Mouse (Mus musculus): ENCODE data around the gene Cdc42ep1. TPM values are rescaled to one million over a fixed set of nuclear protein-coding genes. Genes with fewer than 3 reads are reported as not detected.

Gene Cdc42ep1
- total and polyA plus RNA-seq, 2 experiments from 2014 or later = 14.9 TPM

DNA sequence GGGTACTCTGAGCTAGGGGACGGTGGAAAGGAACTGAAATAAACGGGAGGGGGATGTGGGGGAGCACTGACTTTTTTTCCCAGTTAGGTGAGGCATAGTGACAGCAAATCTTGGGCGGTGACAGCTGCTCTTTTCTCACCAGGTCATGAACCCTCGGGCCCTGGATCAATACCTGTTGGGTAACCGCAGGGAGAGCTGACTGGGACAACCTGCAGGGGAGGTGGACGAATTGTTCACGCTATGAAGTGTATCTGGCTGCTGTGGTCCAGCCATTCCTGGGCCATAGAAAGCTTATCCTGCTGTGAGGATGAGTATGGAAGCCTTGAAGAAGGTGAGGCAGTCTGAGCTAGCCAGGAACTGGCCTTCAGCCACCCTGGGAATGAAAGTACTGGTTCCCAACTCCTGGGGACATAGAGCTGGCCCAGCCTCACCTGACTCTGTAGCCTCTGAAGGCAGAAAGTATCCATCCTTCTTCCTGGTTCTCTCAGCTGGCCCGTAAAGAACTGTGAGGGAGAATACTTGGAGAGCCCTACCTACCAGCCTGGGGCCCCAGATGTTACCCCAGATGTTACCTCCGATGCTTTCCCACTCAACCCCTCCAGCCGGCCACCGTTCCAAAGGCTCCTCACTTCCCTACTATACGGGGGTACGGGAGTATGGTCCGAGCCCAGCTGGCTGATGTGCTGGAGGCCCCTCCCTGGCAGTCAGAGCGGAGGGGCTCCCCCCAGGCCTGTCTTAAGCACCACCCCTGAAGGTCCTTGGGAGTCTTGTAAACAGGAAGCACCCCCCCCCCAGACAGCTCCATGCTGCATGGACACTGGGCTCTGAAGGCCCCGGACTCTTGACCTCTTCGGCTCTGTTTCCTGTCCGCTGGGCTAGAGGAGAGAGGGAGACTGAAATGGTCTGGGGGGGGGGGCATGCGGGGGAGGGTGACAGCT is 10.4 kb upstream of the Cdc42ep1 start:
- Histone ChIP-seq H3K27ac (ENCODE audit: low read depth, low read length) (peak overlapping the region; percentile 59; the same call in 1 of the 2 replicates), H3K9me3 (ENCODE audit: low read length) (no peaks in the 10 kb centered on the region), H3K4me1 (ENCODE audit: insufficient read depth, low read length) (0 out of 2 replicates have a peak, but pooled peaks cover 9% of the 10 kb centered on the region), H3K27me3 (ENCODE audit: insufficient read depth, low read length) (no peaks in the 10 kb centered on the region), H3K4me2 (ENCODE audit: low read depth, low read length, poor library complexity, severe bottlenecking) (no peak overlapping the region), H3K4me3 (ENCODE audit: low read depth, low read length) (no peak overlapping the region), H3K36me3 (ENCODE audit: insufficient read depth, low read length) (no peaks in the 10 kb centered on the region), H3K9ac (replicated peaks; ENCODE audit: low read length, poor library complexity, severe bottlenecking) (no peak overlapping the region)
- no peak for TF ChIP-seq CTCF (IDR thresholded peaks at IDR 0.05)
- 64% methylated on average over 18 of the region's 19 CpGs for WGBS
- ATAC-seq (ENCODE audit: low FRiP score) (peak; percentile 20), DNase-seq (ENCODE audit: low spot score) (no peak)

GRCm38 (mm10) chr15:78832701-78833123 is 9.7 kb upstream of the Cdc42ep1 start:
- H3K9me3 ChIP-seq (ENCODE audit: low read length) = no peaks in the 10 kb centered on the region
- H3K4me1 ChIP-seq (ENCODE audit: insufficient read depth, low read length) = 0 out of 2 replicates have a peak, but pooled peaks cover 9% of the 10 kb centered on the region
- TF ChIP-seq CTCF (IDR thresholded peaks at IDR 0.05) = no peak
- 8% methylated on average over 14 of the region's 14 CpGs for WGBS
- H3K4me3 ChIP-seq (ENCODE audit: low read depth, low read length) = no peak overlapping the region
- H3K27ac ChIP-seq (ENCODE audit: low read depth, low read length) = peak overlapping the region; percentile 60; the same call in 1 of the 2 replicates
- no peaks in the 10 kb centered on the region for H3K27me3 ChIP-seq (ENCODE audit: insufficient read depth, low read length)
- DNase-seq (ENCODE audit: low spot score) = peak; percentile 88
- H3K4me2 ChIP-seq (ENCODE audit: low read depth, low read length, poor library complexity, severe bottlenecking) = no peak overlapping the region
- no peak overlapping the region for H3K9ac ChIP-seq (replicated peaks; ENCODE audit: low read length, poor library complexity, severe bottlenecking)
- ATAC-seq (ENCODE audit: low FRiP score) = peak; percentile 78
- no peaks in the 10 kb centered on the region for H3K36me3 ChIP-seq (ENCODE audit: insufficient read depth, low read length)

DNA sequence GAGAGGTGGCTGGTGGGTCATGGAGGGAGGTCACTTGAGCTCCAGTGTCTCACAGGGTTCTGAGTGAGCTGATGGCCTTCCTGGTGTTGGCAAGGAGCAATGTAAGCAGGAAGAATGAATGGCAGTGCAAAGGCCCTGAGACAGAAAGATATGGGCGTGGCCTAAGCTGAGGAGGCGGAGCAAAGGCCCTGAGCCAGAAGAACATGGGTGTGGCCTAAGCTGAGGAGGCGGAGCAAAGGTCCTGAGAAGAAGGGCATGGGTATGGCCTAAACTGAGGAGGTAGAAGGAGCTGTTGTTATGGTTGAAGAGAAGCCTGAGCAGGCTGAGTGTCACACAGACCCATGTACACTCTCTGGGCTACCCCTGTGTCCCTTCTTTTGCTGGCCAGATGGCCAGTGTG is 8.8 kb upstream of the Cdc42ep1 start:
- Histone ChIP-seq H3K36me3 (ENCODE audit: insufficient read depth, low read length) (no peaks in the 10 kb centered on the region), H3K4me2 (ENCODE audit: low read depth, low read length, poor library complexity, severe bottlenecking) (no peak overlapping the region), H3K27me3 (ENCODE audit: insufficient read depth, low read length) (no peaks in the 10 kb centered on the region), H3K27ac (ENCODE audit: low read depth, low read length) (peak overlapping the region; percentile 60; the same call in 1 of the 2 replicates), H3K4me3 (ENCODE audit: low read depth, low read length) (no peak overlapping the region), H3K4me1 (ENCODE audit: insufficient read depth, low read length) (0 out of 2 replicates have a peak, but pooled peaks cover 3% of the 10 kb centered on the region), H3K9me3 (ENCODE audit: low read length) (no peaks in the 10 kb centered on the region), H3K9ac (replicated peaks; ENCODE audit: low read length, poor library complexity, severe bottlenecking) (no peak overlapping the region)
- ATAC-seq (ENCODE audit: low FRiP score) = no peak
- WGBS = 98% methylated on average over 3 of the region's 3 CpGs
- DNase-seq (ENCODE audit: low spot score) = no peak
- TF ChIP-seq CTCF (IDR thresholded peaks at IDR 0.05) = no peak

DNA sequence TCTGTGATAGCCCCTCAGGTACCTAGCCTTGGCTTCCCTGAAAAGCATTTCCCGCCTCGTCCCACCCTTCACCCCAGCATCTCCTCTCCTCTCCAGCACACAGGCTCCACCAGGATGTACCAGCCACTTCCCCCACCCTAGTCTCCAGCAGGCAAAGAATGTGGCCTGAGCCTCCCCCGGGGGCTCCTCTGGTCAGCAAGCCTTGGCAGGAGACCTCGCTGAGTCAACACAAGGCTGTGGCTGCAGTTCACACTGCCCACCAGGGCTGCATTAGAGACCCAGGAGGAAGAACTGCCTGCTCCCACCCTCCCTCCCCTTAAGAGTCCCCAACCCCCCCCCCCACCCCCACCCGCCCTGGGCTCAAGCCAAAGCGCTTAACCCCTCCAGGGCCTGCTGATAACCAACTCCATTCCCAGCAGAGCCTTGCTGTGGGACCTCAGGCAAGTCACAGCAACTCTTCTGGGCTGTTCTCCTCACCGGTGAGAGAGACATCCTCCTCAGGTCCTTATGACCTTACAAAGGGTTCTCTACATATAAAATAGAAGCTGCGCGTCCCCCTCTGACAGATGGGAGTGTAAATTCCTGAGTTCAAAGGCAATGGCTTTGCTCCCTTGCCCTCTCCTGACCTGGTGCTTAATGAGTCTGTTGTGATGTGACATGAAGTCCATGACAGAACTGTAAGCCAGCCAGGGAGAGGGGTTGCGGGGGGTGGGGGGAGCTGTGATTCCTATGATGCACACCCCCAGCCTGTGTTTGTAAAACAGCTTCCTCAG is 8.0 kb upstream of the Cdc42ep1 start:
- ATAC-seq (ENCODE audit: low FRiP score) = no peak
- TF ChIP-seq CTCF (IDR thresholded peaks at IDR 0.05) = no peak
- H3K4me3 ChIP-seq (ENCODE audit: low read depth, low read length) = no peak overlapping the region
- H3K9ac ChIP-seq (replicated peaks; ENCODE audit: low read length, poor library complexity, severe bottlenecking) = no peak overlapping the region
- peaks cover 3% of the 10 kb centered on the region; the same call in 1 of the 2 replicates for H3K4me1 ChIP-seq (ENCODE audit: insufficient read depth, low read length)
- peak; percentile 44 for DNase-seq (ENCODE audit: low spot score)
- no peaks in the 10 kb centered on the region for H3K9me3 ChIP-seq (ENCODE audit: low read length)
- H3K4me2 ChIP-seq (ENCODE audit: low read depth, low read length, poor library complexity, severe bottlenecking) = no peak overlapping the region
- no peak overlapping the region; the same call in 1 of the 2 replicates for H3K27ac ChIP-seq (ENCODE audit: low read depth, low read length)
- H3K36me3 ChIP-seq (ENCODE audit: insufficient read depth, low read length) = no peaks in the 10 kb centered on the region
- H3K27me3 ChIP-seq (ENCODE audit: insufficient read depth, low read length) = no peaks in the 10 kb centered on the region
- 57% methylated on average over 10 of the region's 10 CpGs for WGBS

GRCm38 (mm10) chr15:78835200-78836085 is 7.0 kb upstream of the Cdc42ep1 start:
- ATAC-seq (ENCODE audit: low FRiP score) = peak; percentile 48
- DNase-seq (ENCODE audit: low spot score) = peak; percentile 71
- Histone ChIP-seq H3K9me3 (ENCODE audit: low read length) (no peaks in the 10 kb centered on the region), H3K36me3 (ENCODE audit: insufficient read depth, low read length) (no peaks in the 10 kb centered on the region), H3K9ac (replicated peaks; ENCODE audit: low read length, poor library complexity, severe bottlenecking) (no peak overlapping the region), H3K4me3 (ENCODE audit: low read depth, low read length) (no peak overlapping the region), H3K27me3 (ENCODE audit: insufficient read depth, low read length) (0 out of 2 replicates have a peak, but pooled peaks cover 1% of the 10 kb centered on the region), H3K4me1 (ENCODE audit: insufficient read depth, low read length) (peaks cover 9% of the 10 kb centered on the region; the same call in 1 of the 2 replicates), H3K27ac (ENCODE audit: low read depth, low read length) (peak overlapping the region; percentile 63), H3K4me2 (ENCODE audit: low read depth, low read length, poor library complexity, severe bottlenecking) (no peak overlapping the region)
- no peak for TF ChIP-seq CTCF (IDR thresholded peaks at IDR 0.05)
- WGBS = 16% methylated on average over 11 of the region's 12 CpGs

Data from midbrain, postnatal 0 days (tissue).